Mouse (Mus musculus) E14TG2a.4 (cell line): Measurements from ENCODE around the gene Lsm6.

ENCODE experiments used
- CTCF ChIP-seq: conservative IDR thresholded peaks from 2 replicates; pipeline ENCODE4 v1.5.1; 2014; ENCODE audit warnings: low read length
- POU5F1 ChIP-seq: IDR thresholded peaks from 2 replicates; pipeline ENCODE4 v1.6.1; 2014; ENCODE audit warnings: low read length, borderline replicate concordance

GRCm38 (mm10) chr8:78770584-78770983, 50.4 kb downstream of the Lsm6 start:
- TF ChIP-seq CTCF, result no peak
- no peak for TF ChIP-seq POU5F1
